Mouse (Mus musculus): ENCODE results near the gene Tppp3.
A peak's percentile ranks its signal among the peaks of the same experiment; 100 is the strongest.

Gene Tppp3

DNA sequence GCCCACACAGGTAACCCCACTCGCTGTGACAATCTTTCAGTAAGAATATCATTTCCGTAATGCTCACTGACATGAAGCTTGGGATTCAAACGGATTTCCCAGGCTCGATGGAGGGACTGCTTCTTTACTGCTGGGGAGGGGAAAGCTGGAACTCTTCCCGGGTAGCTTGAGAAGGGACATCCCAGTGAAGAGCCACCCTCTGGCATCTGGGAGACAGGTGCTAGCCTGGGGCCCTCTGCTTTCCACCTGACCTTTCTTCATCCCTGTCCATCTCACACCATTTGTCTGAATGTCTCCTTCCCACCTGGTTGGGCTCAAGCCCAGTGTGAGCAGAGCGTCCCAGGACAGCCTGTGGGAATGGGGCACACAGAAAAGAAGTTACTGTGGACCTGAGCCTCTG, 5.1 kb downstream of the Tppp3 start:
- no peak for DNase-seq

- DNase-seq: peak; percentile 53
Observed at GRCm38 (mm10) chr8:105464595-105464994, 6.7 kb downstream of the Tppp3 start.

DNA sequence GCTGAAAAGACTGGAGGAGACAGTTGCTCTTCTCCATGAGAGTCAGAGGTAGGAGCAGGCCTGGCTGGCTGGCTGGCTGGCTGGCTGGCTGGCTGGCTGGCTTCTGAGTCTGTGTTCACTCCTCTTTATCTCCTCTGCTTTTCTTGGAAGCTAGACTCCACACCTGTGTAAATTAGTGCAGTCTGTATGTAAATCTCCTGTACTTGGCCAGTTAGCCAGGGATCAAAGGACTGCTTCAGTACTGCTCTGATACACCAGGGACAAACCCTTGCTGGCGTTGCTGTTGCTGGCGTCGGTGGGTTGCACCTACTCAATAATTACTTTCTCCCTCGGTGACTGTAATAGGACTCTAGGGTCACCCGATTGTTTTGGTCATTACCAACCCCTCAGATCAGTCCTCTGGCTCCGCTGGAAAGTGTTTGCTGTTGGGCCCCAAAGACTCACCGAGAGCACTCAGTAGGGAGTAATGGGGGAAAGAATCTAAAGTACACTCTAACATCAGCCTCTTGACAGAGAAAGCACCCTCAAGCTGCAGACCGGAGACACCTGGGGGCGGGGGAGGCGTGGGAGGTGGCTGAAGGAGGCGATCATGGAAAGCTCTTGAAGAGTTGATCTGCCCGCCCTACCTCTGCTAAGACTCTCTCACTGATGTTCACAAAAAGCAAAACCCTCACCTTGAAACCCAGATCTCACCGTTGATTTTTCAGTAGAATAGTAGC, 10.1 kb downstream of the Tppp3 start:
- DNase-seq: no peak

DNA sequence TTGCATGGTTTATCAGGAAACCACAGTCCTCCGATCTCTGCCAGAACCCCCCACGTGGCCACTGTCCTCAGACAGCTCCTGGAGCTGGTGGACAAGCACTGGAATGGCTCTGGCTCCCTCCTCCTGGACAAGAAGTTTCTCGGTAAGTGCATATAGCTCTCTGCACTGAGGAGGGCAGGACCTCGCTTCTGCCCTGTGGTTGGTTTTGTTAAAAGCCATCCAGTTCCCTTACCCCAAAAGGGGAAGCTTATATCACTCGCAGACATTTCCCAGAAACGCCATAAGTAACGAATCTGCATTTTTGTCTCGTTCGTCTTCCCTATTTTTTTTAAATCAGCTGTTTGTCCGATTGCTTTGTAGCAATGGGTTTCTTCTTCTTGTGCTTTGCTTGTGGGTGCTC, 16.1 kb downstream of the Tppp3 start:
- DNase-seq: no peak

DNA sequence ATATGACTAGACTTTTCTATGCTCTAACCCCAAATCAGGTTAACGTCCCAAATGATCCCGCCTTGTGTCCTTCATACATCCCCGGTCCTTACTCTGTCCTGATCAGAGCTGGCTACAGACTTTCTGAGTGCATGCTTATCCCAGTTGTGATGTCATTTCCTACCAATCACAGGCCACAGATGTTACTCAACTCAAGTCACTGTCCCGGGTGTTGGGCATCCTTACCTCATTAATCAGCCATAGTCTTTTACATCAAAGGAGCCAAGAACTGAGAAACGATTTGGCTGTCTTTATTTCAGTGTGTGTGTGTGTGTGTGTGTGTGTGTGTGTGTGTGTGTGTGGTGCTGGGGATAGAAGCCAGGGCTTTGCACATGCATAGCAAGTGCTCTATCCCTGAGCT, 17.2 kb downstream of the Tppp3 start:
- no peak for DNase-seq

DNA sequence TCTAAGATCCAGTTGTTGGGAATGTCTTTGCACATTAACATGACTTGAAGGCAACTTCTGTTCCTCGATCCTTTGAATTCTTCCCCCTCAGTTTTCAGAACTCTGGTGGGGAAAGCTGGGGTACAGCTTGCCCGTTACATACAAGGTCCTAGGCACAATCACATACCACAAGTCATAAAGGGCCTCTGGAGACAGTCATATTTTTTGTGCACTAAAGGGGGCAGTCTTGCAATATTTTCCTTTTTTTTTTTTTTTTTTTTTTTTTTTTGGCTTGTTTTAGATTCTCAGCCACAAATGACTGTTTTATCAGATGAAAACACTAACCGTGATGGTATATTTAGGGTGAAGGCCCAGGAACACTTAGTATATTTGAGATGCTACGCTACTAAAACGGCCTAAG, 18.0 kb downstream of the Tppp3 start:
- no peak for DNase-seq

GRCm38 (mm10) chr8:105451903-105452603, 19.3 kb downstream of the Tppp3 start:
- DNase-seq: no peak

GRCm38 (mm10) chr8:105450977-105451376, 20.3 kb downstream of the Tppp3 start:
- DNase-seq: no peak

DNA sequence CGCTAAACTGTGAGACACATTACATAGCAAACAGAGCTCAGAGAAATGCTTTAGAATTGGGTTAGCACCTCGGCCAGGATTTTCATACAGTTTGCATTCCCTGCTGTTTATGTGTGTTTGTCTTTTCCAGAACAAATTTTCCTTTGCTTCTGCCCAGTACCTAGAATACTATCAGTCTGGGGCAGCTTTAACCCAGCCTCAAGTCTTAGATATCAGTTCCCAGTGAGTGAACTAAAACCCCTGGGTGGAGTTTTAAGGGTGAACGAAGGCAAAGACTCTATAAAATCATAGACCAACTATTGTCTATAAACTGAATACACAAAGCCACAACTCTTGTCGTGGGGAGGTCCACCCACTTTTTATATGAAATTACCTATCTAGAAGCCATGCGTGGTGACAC, 22.7 kb downstream of the Tppp3 start:
- DNase-seq: no peak

GRCm38 (mm10) chr8:105448188-105448587, 23.1 kb downstream of the Tppp3 start:
- DNase-seq: no peak

- DNase-seq: no peak
Observed at GRCm38 (mm10) chr8:105446127-105446552, 25.2 kb downstream of the Tppp3 start.

DNA sequence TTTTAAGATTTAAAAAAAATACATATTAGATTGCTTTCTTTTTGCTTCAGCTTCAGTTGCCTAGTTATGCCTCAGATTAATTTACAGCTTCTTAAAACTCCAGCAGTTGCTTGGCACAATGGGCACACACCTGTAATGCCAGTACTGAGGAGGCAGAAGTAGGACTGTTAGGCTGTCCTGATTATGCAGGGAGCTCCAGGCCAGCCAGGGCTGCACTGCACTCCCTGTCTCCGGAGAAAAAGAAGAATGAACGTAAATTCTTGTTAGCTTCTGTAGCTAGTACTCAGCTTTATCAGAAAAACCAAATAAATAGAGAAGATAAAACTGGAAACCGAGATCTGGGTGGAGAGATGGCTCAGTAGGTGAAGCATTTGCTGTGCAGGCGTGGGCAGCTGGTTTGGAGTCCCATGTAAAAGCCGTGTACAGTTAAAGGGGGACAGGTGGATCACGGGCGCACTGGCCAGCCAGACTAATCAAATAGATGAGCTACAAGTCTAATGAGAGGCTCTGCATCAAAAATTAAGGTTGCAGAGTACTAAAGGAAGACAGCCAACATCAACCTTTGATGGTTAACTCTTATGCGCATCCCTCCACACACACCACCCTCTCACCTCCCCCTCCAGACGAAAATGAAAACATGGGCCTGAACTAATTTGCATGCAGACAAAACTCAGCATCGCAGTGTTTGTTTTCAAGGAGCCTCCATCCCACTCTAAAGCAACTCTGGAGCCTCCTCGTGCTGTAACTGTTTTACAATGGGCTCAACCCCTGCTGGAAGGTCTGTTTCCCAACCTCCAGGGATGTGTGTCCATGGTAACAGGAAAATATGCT, 25.8 kb downstream of the Tppp3 start:
- DNase-seq: no peak

- no peak for DNase-seq
Observed at GRCm38 (mm10) chr8:105442661-105443060, 28.7 kb downstream of the Tppp3 start.

DNA sequence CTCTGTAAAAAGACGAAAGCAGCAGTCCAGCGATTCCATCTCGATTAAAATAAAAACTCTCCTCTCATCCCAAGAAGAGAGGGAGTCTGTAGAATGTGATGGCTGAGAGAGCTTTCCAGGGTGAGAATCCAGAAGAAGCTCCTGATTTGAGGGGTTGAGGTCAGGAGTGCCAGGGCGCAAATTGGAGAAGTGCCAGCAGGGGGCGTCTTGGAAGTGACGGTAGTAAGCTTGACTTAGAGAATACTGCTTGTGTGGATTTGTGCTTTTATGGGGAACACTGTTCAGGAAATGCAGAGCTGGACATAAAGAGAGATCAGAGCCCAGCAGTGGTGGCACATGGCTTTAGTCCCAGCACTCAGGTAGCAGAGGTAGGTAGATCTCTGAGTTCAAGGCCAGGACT, 29.9 kb downstream of the Tppp3 start:
- DNase-seq: no peak

DNA sequence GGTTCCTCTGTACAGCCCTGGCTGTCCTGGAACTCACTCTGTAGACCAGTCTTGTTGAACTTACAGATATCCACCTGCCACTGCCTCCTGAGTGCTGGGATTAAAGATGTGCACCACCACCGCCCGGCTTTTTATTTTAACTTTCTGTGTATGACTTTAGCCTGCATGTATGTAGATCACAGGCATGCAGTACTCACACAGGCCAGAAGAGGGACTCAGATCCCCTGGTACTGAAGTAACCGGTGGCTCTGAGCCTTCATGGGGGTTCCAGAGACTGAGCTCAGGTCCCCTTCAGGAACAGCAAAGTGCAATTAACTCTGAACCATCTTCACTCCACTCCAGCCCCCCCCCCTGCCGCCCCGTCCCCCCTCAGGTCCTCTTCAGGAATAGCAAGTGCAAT, 32.5 kb downstream of the Tppp3 start:
- no peak for DNase-seq

DNA sequence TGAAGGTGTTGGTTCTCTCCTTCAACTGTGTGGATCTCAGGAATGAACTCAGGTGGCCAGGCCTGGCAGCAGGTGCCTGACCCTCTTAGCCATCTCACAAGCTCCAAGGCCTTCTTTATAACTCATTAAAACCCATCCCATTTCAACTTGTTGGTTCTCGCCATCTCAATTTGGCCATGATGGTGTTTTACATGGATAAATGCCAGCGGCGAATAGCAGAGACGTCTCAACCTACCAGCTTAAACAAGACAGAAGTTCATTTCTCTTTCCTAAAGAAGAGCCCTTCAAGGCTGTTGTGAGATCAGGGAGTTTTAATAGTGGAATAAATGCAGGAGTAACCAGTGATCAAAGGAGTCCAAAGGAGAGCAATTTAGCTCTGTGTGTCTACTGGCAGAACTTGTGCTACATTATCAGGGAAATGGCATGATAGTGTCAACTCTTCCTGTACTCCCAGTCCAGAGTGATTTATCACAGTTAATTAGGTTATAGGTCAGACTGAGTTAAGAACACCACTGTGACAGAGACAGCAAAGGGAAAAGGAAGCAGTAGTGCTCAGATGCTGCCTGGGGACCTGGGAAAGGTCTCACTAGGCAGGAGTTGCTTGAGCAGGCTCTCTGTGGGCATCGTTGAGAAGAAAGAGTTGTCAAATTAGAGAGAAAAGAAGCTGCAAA, 34.1 kb downstream of the Tppp3 start:
- DNase-seq: no peak

- no peak for DNase-seq
Observed at GRCm38 (mm10) chr8:105436218-105436617, 35.1 kb downstream of the Tppp3 start.

DNA sequence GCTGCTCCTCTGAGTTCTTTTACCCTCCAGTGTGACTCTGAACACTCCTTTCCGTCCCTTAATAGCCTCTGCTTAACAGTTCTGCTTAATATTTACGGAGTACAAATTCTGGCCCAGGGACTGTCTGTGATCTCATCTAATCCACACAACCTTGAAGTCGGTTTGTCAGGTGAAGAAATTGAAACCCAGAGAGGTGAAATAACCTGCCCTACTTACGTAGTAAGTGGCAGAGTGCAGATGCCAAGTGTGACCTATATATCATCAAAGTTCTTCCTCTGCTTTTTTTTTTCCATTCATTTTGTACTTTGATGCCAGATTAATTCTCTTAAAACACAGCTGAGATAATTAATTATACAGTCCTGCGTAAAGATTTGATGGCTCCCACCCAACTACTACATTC, 37.2 kb downstream of the Tppp3 start:
- DNase-seq: no peak

DNA sequence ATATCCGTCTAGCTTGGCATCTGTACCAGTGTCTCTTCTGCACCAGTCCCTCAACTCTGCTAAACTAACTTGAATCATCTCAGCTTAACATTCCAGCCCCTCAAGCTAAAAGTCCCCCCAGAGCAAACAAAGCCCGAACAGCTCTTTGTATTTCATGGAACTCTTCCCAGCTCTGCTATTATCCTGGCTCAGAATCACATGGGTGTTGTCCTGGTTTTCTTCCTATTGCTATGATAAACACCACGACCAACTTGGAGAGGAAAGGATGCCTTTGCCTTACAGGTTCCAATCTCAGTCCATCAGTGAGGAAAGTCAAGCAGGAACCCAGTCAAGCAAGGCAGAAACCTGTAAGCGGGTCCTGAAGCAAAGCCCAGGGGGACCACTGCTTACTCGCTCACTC, 37.8 kb downstream of the Tppp3 start:
- no peak for DNase-seq

GRCm38 (mm10) chr8:105433021-105433420, 38.3 kb downstream of the Tppp3 start:
- no peak for DNase-seq

- no peak for DNase-seq
Observed at GRCm38 (mm10) chr8:105431743-105432515, 39.4 kb downstream of the Tppp3 start.

GRCm38 (mm10) chr8:105426878-105427277, 44.4 kb downstream of the Tppp3 start:
- DNase-seq: no peak
